25 mouse cellular contexts compared by ENCODE assay signal in the genomic region with DNA sequence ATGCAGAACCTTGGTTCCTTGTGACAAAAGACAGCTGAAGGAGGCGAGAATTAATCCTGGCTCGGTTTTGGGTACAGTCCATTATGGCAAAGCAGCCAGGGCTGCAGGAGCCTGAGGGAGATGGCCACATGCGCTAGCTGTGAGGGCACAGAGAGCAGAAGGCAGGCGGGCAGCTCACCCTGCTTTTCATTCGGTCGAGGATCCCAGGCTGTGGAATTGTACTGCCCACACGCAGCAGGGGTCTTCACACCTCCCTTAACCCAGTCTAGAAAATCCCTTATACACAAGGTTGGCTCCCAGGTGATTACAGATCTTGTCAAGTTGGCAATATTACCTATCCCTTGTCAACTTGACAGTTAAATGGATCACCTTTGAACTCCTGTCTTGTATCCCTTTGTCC. TPM values are rescaled to one million over a fixed set of nuclear protein-coding genes. Genes with fewer than 3 reads are reported as not detected.
A peak's percentile ranks its signal among the peaks of the same experiment; 100 is the strongest.
DNase-seq lines count a peak whose midpoint lies in the region; ATAC-seq and TF ChIP-seq lines count a peak whose summit lies in the region.
"Had no signal": no experiment of that assay in that cellular context is flagged by ENCODE, and none has a peak within 500 bp of the region (broad histone marks: within the 10 kb centered on the region; RNA-seq: fewer than 3 reads in every experiment).

No protein-coding gene starts in this region.

- no peak overlapping the region for H3K27ac ChIP-seq in liver, adult 2 months (replicated peaks; ENCODE audit: insufficient read depth, low read depth, low read length)
- H3K27ac ChIP-seq in liver, postnatal 0 days (ENCODE audit: low read depth): no peak overlapping the region
- H3K27ac ChIP-seq: embryonic facial prominence, embryonic 10.5 days; forebrain, embryonic 15.5 days; heart, embryonic 10.5 days; hindbrain, embryonic 12.5 days had no signal

- H3K9ac ChIP-seq in liver, adult 2 months (ENCODE audit: low read depth, low read length): no peak overlapping the region
- H3K9ac ChIP-seq in liver, postnatal 0 days (replicated peaks): no peak overlapping the region
- H3K9ac ChIP-seq: forebrain, embryonic 15.5 days; hindbrain, embryonic 12.5 days had no signal

- no peaks in the 10 kb centered on the region for H3K27me3 ChIP-seq in liver, adult 2 months (ENCODE audit: control insufficient read depth, insufficient read depth, low read length)
- H3K27me3 ChIP-seq in liver, postnatal 0 days (ENCODE audit: insufficient read depth, low read length): no peaks in the 10 kb centered on the region
- H3K27me3 ChIP-seq: forebrain, embryonic 15.5 days; hindbrain, embryonic 12.5 days had no signal

- no peak for ATAC-seq in liver, postnatal 0 days
- ATAC-seq: CD4-positive, CD25-positive, alpha-beta regulatory T cell, adult 4 months; forebrain, embryonic 15.5 days; hindbrain, embryonic 16.5 days; inflammation-experienced regulatory T-cells, adult 6 months; intestine, postnatal 0 days had no signal

- no peak for TF ChIP-seq EP300 in liver, postnatal 0 days (IDR thresholded peaks at IDR 0.05; ENCODE audit: low read depth)

- no peak overlapping the region for H3K4me2 ChIP-seq in liver, postnatal 0 days (ENCODE audit: low read depth, low read length)
- H3K4me2 ChIP-seq: forebrain, embryonic 15.5 days; hindbrain, embryonic 12.5 days had no signal

- no peak for TF ChIP-seq CTCF in liver, adult 2 months (IDR thresholded peaks at IDR 0.05; ENCODE audit: low read depth, low read length)
- no peak for TF ChIP-seq CTCF in liver, postnatal 0 days (IDR thresholded peaks at IDR 0.05; ENCODE audit: low read depth)

- no peaks in the 10 kb centered on the region for H3K79me2 ChIP-seq in liver, adult 2 months (ENCODE audit: control insufficient read depth, insufficient read depth, low read length)

- H3K9me3 ChIP-seq in liver, postnatal 0 days (ENCODE audit: low read length): no peaks in the 10 kb centered on the region
- H3K9me3 ChIP-seq: embryonic facial prominence, embryonic 10.5 days; forebrain, embryonic 15.5 days; G1E; heart, embryonic 10.5 days; hindbrain, embryonic 12.5 days had no signal

- WGBS in liver, adult 2 months: 67% methylated on average over 7 of the region's 7 CpGs
- WGBS in liver, postnatal 0 days (ENCODE audit: insufficient replicate concordance): 72% methylated on average over 7 of the region's 7 CpGs

- no peak for TF ChIP-seq POLR2A in liver, adult 2 months (IDR thresholded peaks at IDR 0.05; ENCODE audit: extremely low read depth, insufficient read depth, low read length)

- peak; percentile 3 for DNase-seq in cerebellum, adult 11 months
- no peak for DNase-seq in cerebellum, postnatal 4 days (ENCODE audit: low spot score in 2 of 2)
- peak; percentile 48 for DNase-seq in liver, adult 2 months (ENCODE audit: extremely low read depth, low read depth, low spot score)
- no peak for DNase-seq in liver, postnatal 0 days
- peak; percentile 16 to 50 for DNase-seq in cerebellum, postnatal 25 days
- no peak for DNase-seq in kidney, adult 11 months
- no peak for DNase-seq in heart, adult 18-20 months
- DNase-seq: adrenal gland, adult 8-10 months; B cell, adult 2 months; gastrocnemius, postnatal 36 days; heart, adult 11 months; heart, postnatal 10 days; heart, postnatal 4 days had no signal

- H3K4me1 ChIP-seq in liver, adult 2 months (ENCODE audit: control insufficient read depth, insufficient read depth, low read length): no peaks in the 10 kb centered on the region; the same call in 1 of the 2 replicates
- no peaks in the 10 kb centered on the region for H3K4me1 ChIP-seq in liver, postnatal 0 days (ENCODE audit: insufficient read depth)
- H3K4me1 ChIP-seq: embryonic facial prominence, embryonic 10.5 days; forebrain, embryonic 15.5 days; heart, embryonic 10.5 days; hindbrain, embryonic 12.5 days had no signal

- no peak overlapping the region for H3K4me3 ChIP-seq in liver, adult 2 months (ENCODE audit: insufficient read depth, low read depth, low read length)
- no peak overlapping the region for H3K4me3 ChIP-seq in liver, postnatal 0 days (ENCODE audit: low read depth, low read length)
- H3K4me3 ChIP-seq: embryonic facial prominence, embryonic 10.5 days; erythroblast, embryonic 14.5 days; forebrain, embryonic 15.5 days; heart, embryonic 10.5 days; hindbrain, embryonic 12.5 days had no signal

- no peaks in the 10 kb centered on the region for H3K36me3 ChIP-seq in liver, adult 2 months (ENCODE audit: control insufficient read depth, insufficient read depth, low read length)
- H3K36me3 ChIP-seq in liver, postnatal 0 days (replicated peaks; ENCODE audit: insufficient read depth, low read length): no peaks in the 10 kb centered on the region
- H3K36me3 ChIP-seq: embryonic facial prominence, embryonic 10.5 days; forebrain, embryonic 15.5 days; G1E; heart, embryonic 10.5 days; hindbrain, embryonic 12.5 days had no signal

RNA-seq across cellular contexts. Expression of a gene that starts 28.6 kb away (rescaled TPM):
- not detected in 2 replicates for total RNA-seq in liver, adult 2 months (2014; rRNA removed)
- polyA plus RNA-seq in liver, adult 2 months (2012; rRNA removed): not detected in 2 replicates
- 0.09 and 0.14 TPM in 2 replicates for polyA plus RNA-seq in liver, postnatal 0 days (2015; fragmentation: Nextera tagmentation; extraction: Ambion mirVana)
- under 1 TPM in 1 of 2 experiments, not detected in 1; 0.07 TPM for total RNA-seq in heart, adult 18-20 months (2021)
- total RNA-seq: gastrocnemius, adult 8-10 months; gastrocnemius, postnatal 36 days had no signal
- polyA plus RNA-seq: CD4-positive, CD25-positive, alpha-beta regulatory T cell, adult 4 months; erythroblast, embryonic 14.5 days; G1E; inflammation-experienced regulatory T-cells, adult 6 months had no signal

RNA-seq across cellular contexts. Expression of a gene that starts 29.5 kb away (rescaled TPM):
- total RNA-seq in liver, adult 2 months (2014; rRNA removed): not detected in 2 replicates
- not detected in 2 replicates for polyA plus RNA-seq in liver, adult 2 months (2012; rRNA removed)
- 0.06 and 0.11 TPM in 2 replicates for polyA plus RNA-seq in liver, postnatal 0 days (2015; fragmentation: Nextera tagmentation; extraction: Ambion mirVana)
- not detected for total RNA-seq in heart, adult 18-20 months (2021)
- total RNA-seq: gastrocnemius, postnatal 36 days; heart, postnatal 4 days had no signal
- polyA plus RNA-seq: embryonic facial prominence, embryonic 10.5 days; erythroblast, embryonic 14.5 days; forebrain, embryonic 11.5 days; G1E; hindbrain, embryonic 12.5 days had no signal

RNA-seq across cellular contexts. Expression of a gene that starts 36.9 kb away (rescaled TPM):
- 8.6 and 8.9 TPM in 2 replicates for total RNA-seq in liver, adult 2 months (2014; rRNA removed)
- 2.0 and 4.9 TPM in 2 replicates for polyA plus RNA-seq in liver, adult 2 months (2012; rRNA removed)
- polyA plus RNA-seq in liver, postnatal 0 days (2015; fragmentation: Nextera tagmentation; extraction: Ambion mirVana): 10.9 and 11.9 TPM in 2 replicates
- total RNA-seq in heart, adult 18-20 months (2021): 1 to 10 TPM; 9.2 to 9.3 TPM

Comparison
In these comparisons a context has a peak if more than half of its experiments do, and no peak if none do; other contexts are left out.
1. DNase-seq: peak in cerebellum, adult 11 months (single experiment), liver, adult 2 months (single experiment) and cerebellum, postnatal 25 days (2 of 2); none in cerebellum, postnatal 4 days (0 of 2), liver, postnatal 0 days (single experiment), kidney, adult 11 months (single experiment) and heart, adult 18-20 months (0 of 2).